Mouse (Mus musculus): Measurements from ENCODE around the gene Tfcp2.

DNA sequence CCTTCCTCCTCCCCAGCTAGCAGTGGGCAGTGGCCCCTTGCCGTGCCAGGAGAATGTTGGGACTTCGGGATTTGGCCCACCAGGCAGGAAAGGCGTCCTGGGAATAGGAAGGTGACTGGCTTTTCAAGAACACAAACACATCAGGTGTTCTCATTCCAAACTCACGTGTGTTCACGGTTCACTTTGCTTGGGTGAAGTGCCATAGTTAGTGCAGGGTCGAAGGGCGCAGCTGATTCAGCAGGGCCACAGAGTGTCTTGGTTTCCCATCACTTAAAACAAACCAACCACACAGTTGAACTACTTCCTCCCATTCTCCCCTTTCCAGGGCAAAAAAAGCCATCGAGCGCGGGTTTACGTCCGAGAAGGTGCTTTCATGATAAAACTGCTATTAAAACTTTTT is 23.6 kb upstream of the Tfcp2 start:
- TF ChIP-seq POLR2A (IDR thresholded peaks at IDR 0.05; ENCODE audit: extremely low read depth, insufficient read depth, low read length), result no peak
- no peak for TF ChIP-seq CTCF (IDR thresholded peaks at IDR 0.05; ENCODE audit: extremely low read depth, insufficient read depth, low read length)

All from cortical plate, adult 2 months (tissue).